Mouse (Mus musculus): ENCODE measurements at regions not wholly inside any gene's neighbourhood (a gene's known extent, or its start where the extent isn't known, plus 50 kb on each side); places are given as distances from the start of the nearest gene placed in this dataset.
A peak's percentile ranks its signal among the peaks of the same experiment; 100 is the strongest.

- DNase-seq: no peak
Measured at GRCm38 (mm10) chr19:27142181-27142580, 74.1 kb upstream of the Vldlr start.

- DNase-seq: peak; percentile 22
Measured at GRCm38 (mm10) chr19:27147404-27147803, 68.9 kb upstream of the Vldlr start.

GRCm38 (mm10) chr19:27148330-27148729, 68.0 kb upstream of the Vldlr start:
- no peak for DNase-seq

GRCm38 (mm10) chr19:27149567-27149966, 66.7 kb upstream of the Vldlr start:
- DNase-seq: no peak

- no peak for DNase-seq
Measured at GRCm38 (mm10) chr19:27161933-27162332, 54.4 kb upstream of the Vldlr start.
